18 mouse cellular contexts compared by ENCODE assay signal in genomic region chr2:132518021-132518901, GRCm38 (mm10).
DNase-seq lines count a peak whose midpoint lies in the region; ATAC-seq and TF ChIP-seq lines count a peak whose summit lies in the region.
"Had no signal": no experiment of that assay in that cellular context is flagged by ENCODE, and none has a peak within 500 bp of the region (broad histone marks: within the 10 kb centered on the region; RNA-seq: fewer than 3 reads in every experiment).

No protein-coding gene starts in this region.

- no peaks in the 10 kb centered on the region for H3K36me3 ChIP-seq in heart, embryonic 10.5 days
- no peaks in the 10 kb centered on the region for H3K36me3 ChIP-seq in heart, adult 2 months (ENCODE audit: control insufficient read depth, insufficient read depth, low read length)
- no peaks in the 10 kb centered on the region for H3K36me3 ChIP-seq in kidney, embryonic 15.5 days
- no peaks in the 10 kb centered on the region for H3K36me3 ChIP-seq in G1E (replicated peaks)
- no peaks in the 10 kb centered on the region for H3K36me3 ChIP-seq in liver, embryonic 14.5 days (replicated peaks; ENCODE audit: control insufficient read depth, insufficient read depth, low read depth)
- H3K36me3 ChIP-seq: embryonic facial prominence, embryonic 15.5 days; forebrain, embryonic 12.5 days; hindbrain, embryonic 10.5 days had no signal

- H3K79me2 ChIP-seq in heart, adult 2 months (replicated peaks; ENCODE audit: control insufficient read depth, insufficient read depth, low read length): no peaks in the 10 kb centered on the region

- H3K27ac ChIP-seq in heart, embryonic 10.5 days: no peak overlapping the region
- H3K27ac ChIP-seq in heart, adult 2 months: no peak overlapping the region
- H3K27ac ChIP-seq in kidney, embryonic 15.5 days: no peak overlapping the region
- H3K27ac ChIP-seq in liver, embryonic 14.5 days: no peak overlapping the region
- no peak overlapping the region for H3K27ac ChIP-seq in left cerebral cortex, adult 2 months
- H3K27ac ChIP-seq: embryonic facial prominence, embryonic 15.5 days; forebrain, embryonic 12.5 days; hindbrain, embryonic 10.5 days had no signal

- no peaks in the 10 kb centered on the region for H3K27me3 ChIP-seq in heart, embryonic 10.5 days (ENCODE audit: insufficient read depth, poor library complexity, severe bottlenecking)
- H3K27me3 ChIP-seq in heart, adult 2 months (ENCODE audit: control insufficient read depth, insufficient read depth, low read length): no peaks in the 10 kb centered on the region
- no peaks in the 10 kb centered on the region for H3K27me3 ChIP-seq in kidney, embryonic 15.5 days
- peaks cover 4% of the 10 kb centered on the region; the same call in 1 of the 2 replicates for H3K27me3 ChIP-seq in G1E (ENCODE audit: insufficient read depth, low read length)
- no peaks in the 10 kb centered on the region for H3K27me3 ChIP-seq in liver, embryonic 14.5 days (ENCODE audit: control insufficient read depth, insufficient read depth, low read length)
- H3K27me3 ChIP-seq: embryonic facial prominence, embryonic 15.5 days; forebrain, embryonic 12.5 days had no signal

- H3K9me3 ChIP-seq in heart, embryonic 10.5 days: no peaks in the 10 kb centered on the region
- H3K9me3 ChIP-seq in kidney, embryonic 15.5 days (replicated peaks): no peaks in the 10 kb centered on the region
- H3K9me3 ChIP-seq in G1E (replicated peaks): no peaks in the 10 kb centered on the region
- no peaks in the 10 kb centered on the region for H3K9me3 ChIP-seq in liver, embryonic 14.5 days (ENCODE audit: control insufficient read depth, low read length)
- H3K9me3 ChIP-seq: embryonic facial prominence, embryonic 15.5 days; forebrain, embryonic 12.5 days; hindbrain, embryonic 10.5 days had no signal

- peak; percentile 37; the same call in 1 of the 2 replicates for ATAC-seq in kidney, embryonic 15.5 days (replicated peaks; ENCODE audit: low FRiP score)
- ATAC-seq in G1E (ENCODE audit: extremely low read depth, insufficient number of reproducible peaks, low FRiP score, poor library complexity, severe bottlenecking): peak; percentile 59
- peak; percentile 16; the same call in 1 of the 2 replicates for ATAC-seq in liver, embryonic 14.5 days (ENCODE audit: insufficient read depth)
- ATAC-seq: intestine, embryonic 16.5 days had no signal

- DNase-seq in heart, embryonic 10.5 days (ENCODE audit: low spot score): peak; percentile 76
- no peak for DNase-seq in heart, adult 2 months
- DNase-seq in kidney, adult 11 months: no peak
- peak; percentile 78 for DNase-seq in G1E (ENCODE audit: low spot score)
- DNase-seq in liver, embryonic 14.5 days (ENCODE audit: low read depth in 3 of 3, low spot score in 3 of 3): no peak
- no peak for DNase-seq in left cerebral cortex, adult 2 months (ENCODE audit: extremely low spot score in 1 of 2, low spot score in 2 of 2)
- DNase-seq in urinary bladder, postnatal 14 days (ENCODE audit: low spot score): no peak
- DNase-seq: adrenal gland, adult 2 months; cerebellum, adult 18-20 months; gastrocnemius, postnatal 36 days; kidney, postnatal 36 days; lung, postnatal 14 days had no signal

- intact Hi-C loops in heart, adult 2 months (cut with DNase I): no loop called here
- intact Hi-C loops in left cerebral cortex, adult 2 months (cut with DNase I): loop anchor here (5.0 kb wide), 1 partner anchor 299 kb away; the partner anchor contains the start of genes Mcm8 and Trmt6

- H3K4me2 ChIP-seq in kidney, embryonic 15.5 days: no peak overlapping the region
- no peak overlapping the region for H3K4me2 ChIP-seq in liver, embryonic 14.5 days (ENCODE audit: low read depth)
- H3K4me2 ChIP-seq: embryonic facial prominence, embryonic 15.5 days; forebrain, embryonic 12.5 days had no signal

- TF ChIP-seq CTCF in heart, adult 2 months (IDR thresholded peaks at IDR 0.05): no peak
- TF ChIP-seq CTCF in G1E (IDR thresholded peaks at IDR 0.05; ENCODE audit: low read depth, low read length): no peak
- no peak for TF ChIP-seq CTCF in liver, embryonic 14.5 days (IDR thresholded peaks at IDR 0.05; ENCODE audit: low read depth)
- TF ChIP-seq CTCF in left cerebral cortex, adult 2 months (IDR thresholded peaks at IDR 0.05): no peak

- TF ChIP-seq POLR2A in heart, adult 2 months (IDR thresholded peaks at IDR 0.05; ENCODE audit: insufficient read depth, low read depth, low read length): no peak

- H3K4me1 ChIP-seq in heart, embryonic 10.5 days: peaks cover 13% of the 10 kb centered on the region
- H3K4me1 ChIP-seq in heart, adult 2 months (ENCODE audit: control insufficient read depth, insufficient read depth, low read length): no peaks in the 10 kb centered on the region
- no peaks in the 10 kb centered on the region for H3K4me1 ChIP-seq in kidney, embryonic 15.5 days
- peaks cover 85% of the 10 kb centered on the region for H3K4me1 ChIP-seq in G1E (ENCODE audit: insufficient read depth, low read depth, low read length)
- peaks cover 5% of the 10 kb centered on the region in 2 experiments for H3K4me1 ChIP-seq in liver, embryonic 14.5 days (replicated peaks; ENCODE audit: control insufficient read depth in 2 of 2, insufficient read depth in 2 of 2, low read length in 1 of 2)

- 0 out of 2 replicates have a peak overlapping the region, but pooled peaks have one; percentile 22 for H3K4me3 ChIP-seq in heart, embryonic 10.5 days
- H3K4me3 ChIP-seq in heart, adult 2 months: no peak overlapping the region
- no peak overlapping the region for H3K4me3 ChIP-seq in kidney, embryonic 15.5 days (replicated peaks)
- peak overlapping the region; percentile 66 for H3K4me3 ChIP-seq in G1E (ENCODE audit: low read depth, low read length)
- no peak overlapping the region for H3K4me3 ChIP-seq in liver, embryonic 14.5 days (ENCODE audit: insufficient read depth in 1 of 2, low read depth in 2 of 2, low read length in 2 of 2)
- no peak overlapping the region for H3K4me3 ChIP-seq in left cerebral cortex, adult 2 months
- H3K4me3 ChIP-seq: embryonic facial prominence, embryonic 15.5 days; forebrain, embryonic 12.5 days; hindbrain, embryonic 10.5 days; myocyte had no signal

- 41% methylated on average over 18 of the region's 18 CpGs for WGBS in heart, embryonic 10.5 days
- 47% methylated on average over 18 of the region's 18 CpGs for WGBS in heart, adult 2 months
- WGBS in kidney, embryonic 15.5 days: 60% methylated on average over 18 of the region's 18 CpGs
- WGBS in liver, embryonic 14.5 days (ENCODE audit: insufficient replicate concordance): 34% methylated on average over 18 of the region's 18 CpGs

- TF ChIP-seq EP300 in heart, adult 2 months (IDR thresholded peaks at IDR 0.05; ENCODE audit: insufficient read depth, low read depth, low read length): no peak
- no peak for TF ChIP-seq EP300 in liver, embryonic 14.5 days (IDR thresholded peaks at IDR 0.05; ENCODE audit: low read depth)

- H3K9ac ChIP-seq in heart, adult 2 months (ENCODE audit: low read depth, low read length): no peak overlapping the region
- H3K9ac ChIP-seq in kidney, embryonic 15.5 days: no peak overlapping the region
- no peak overlapping the region for H3K9ac ChIP-seq in liver, embryonic 14.5 days (replicated peaks)
- H3K9ac ChIP-seq: embryonic facial prominence, embryonic 15.5 days; forebrain, embryonic 12.5 days had no signal

Comparison
In these comparisons a context has a peak if more than half of its experiments do, and no peak if none do; other contexts are left out.
1. DNase-seq: peak in heart, embryonic 10.5 days (single experiment) and G1E (single experiment); none in heart, adult 2 months (0 of 2), kidney, adult 11 months (single experiment), liver, embryonic 14.5 days (0 of 3), left cerebral cortex, adult 2 months (0 of 2) and urinary bladder, postnatal 14 days (single experiment).
2. H3K4me3 ChIP-seq: peak in heart, embryonic 10.5 days (single experiment) and G1E (single experiment); none in heart, adult 2 months (single experiment), kidney, embryonic 15.5 days (single experiment), liver, embryonic 14.5 days (0 of 2) and left cerebral cortex, adult 2 months (single experiment).
3. Peak in every context shown above with its lines, with median percentiles within 50 percentile points of each other: ATAC-seq.